Mouse (Mus musculus): ENCODE measurements around the gene Synrg.
A peak's percentile ranks its signal among the peaks of the same experiment; 100 is the strongest.

Synrg gene

DNA sequence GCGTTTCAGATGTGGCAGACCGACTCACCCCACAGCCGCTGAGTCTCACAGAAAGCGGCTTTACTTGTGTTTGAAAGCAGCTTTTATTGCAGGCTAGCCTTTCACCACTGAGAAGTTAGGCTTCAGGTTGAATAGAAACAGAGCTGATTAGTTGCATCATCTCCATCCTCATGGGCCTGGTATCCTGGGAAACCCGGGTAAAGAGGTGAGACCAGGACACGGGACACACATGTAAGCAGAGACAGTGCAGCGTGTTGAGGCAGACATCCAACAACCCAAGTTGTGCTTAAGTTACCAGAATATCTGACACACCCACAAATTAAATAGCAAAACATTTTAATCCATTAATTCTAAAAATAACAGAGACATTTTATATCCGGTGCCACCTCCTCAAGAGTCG is 114.4 kb downstream of the Synrg start:
- no peak for DNase-seq

- DNase-seq: peak; percentile 32
These were observed 115.1 kb downstream of the Synrg start for GRCm38 (mm10) chr11:84079361-84079760.

GRCm38 (mm10) chr11:84079887-84080286 is 115.7 kb downstream of the Synrg start:
- no peak for DNase-seq

GRCm38 (mm10) chr11:84080327-84080726 is 116.1 kb downstream of the Synrg start:
- no peak for DNase-seq

DNA sequence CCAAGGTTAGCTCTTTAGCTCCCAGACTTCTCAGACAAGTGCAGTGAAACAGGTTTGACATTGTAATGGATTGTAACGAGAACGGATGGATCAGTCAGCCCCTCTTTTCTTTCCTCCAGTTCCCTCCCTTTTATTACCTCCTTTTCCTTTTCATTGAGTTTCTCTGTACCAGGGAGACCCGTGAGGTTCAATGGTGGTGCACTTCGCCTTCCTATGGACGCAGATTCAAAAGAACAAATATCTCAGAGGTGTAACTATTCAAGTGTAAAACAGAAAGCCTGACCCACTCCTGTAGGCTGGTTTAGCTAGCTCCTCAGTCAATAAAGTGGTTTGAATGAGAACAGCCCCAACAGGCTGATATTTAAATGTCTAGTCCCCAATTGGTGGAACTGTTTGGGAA is 117.7 kb downstream of the Synrg start:
- DNase-seq: no peak

- no peak for DNase-seq
These were observed 126.3 kb downstream of the Synrg start for GRCm38 (mm10) chr11:84090572-84090971.

Measured in kidney, adult 18-20 months (tissue).